Comparison of ENCODE assay signal across 1 mouse cellular context in the genomic region with DNA sequence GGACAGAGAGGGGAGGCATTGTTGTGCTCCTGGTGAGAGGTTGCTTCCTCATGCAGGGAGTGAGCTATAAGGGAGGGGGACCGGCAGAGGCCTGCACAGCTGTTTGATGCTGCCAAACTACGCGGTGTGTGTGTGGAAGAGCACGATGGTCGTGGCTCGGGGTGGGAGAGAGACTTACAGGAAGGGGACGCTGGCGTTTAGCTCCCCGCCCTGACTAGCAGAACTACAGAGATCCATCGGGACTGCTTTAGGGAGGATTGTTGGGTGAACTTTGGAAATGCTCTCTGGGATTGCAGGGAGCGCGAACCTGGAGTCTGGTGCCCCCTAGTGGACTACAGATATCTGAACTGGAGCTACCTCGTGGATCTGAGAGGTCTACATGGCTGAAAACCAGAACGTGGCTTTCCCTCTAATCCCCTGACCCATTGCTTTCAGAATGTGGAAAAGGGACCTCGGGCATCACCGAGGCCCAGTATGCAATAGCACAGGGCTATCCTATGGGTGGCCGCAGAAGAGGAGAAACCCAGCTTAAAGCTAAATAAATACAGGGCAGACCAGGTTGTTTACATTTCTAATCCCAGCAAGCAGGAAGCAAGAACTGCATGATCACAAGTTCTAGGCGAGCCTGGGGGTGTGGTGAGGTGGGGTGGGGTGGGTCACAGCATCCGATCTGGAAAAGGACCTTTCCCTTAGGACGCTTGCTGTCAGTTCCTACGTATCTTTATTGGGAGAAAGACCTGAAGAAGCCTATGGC.
TF ChIP-seq lines count a peak whose summit lies in the region.

No protein-coding gene starts in this region.

TF ChIP-seq in CH12.LX, 34 proteins besides CTCF, POLR2A, EP300 and RAD21 (continued from another document):
- TF ChIP-seq USF1 (IDR thresholded peaks at IDR 0.05; ENCODE audit: low read depth, low read length) (no peak), MYC (IDR thresholded peaks at IDR 0.05; ENCODE audit: low read depth, low read length) (0 out of 2 replicates have a peak, but pooled peaks have one; percentile 60), CHD2 (IDR thresholded peaks at IDR 0.05; ENCODE audit: low read length) (no peak), ZMIZ1 (IDR thresholded peaks at IDR 0.05; ENCODE audit: low read depth, low read length) (no peak), MAX (IDR thresholded peaks at IDR 0.05; ENCODE audit: low read length) (0 out of 2 replicates have a peak, but pooled peaks have one; percentile 30), MXI1 (IDR thresholded peaks at IDR 0.05; ENCODE audit: low read depth, low read length) (no peak), GABPA (IDR thresholded peaks at IDR 0.05; ENCODE audit: insufficient replicate concordance, low read depth, low read length) (no peak), BHLHE40 (IDR thresholded peaks at IDR 0.05; ENCODE audit: low read depth, low read length) (no peak)
TF ChIP-seq in CH12.LX: peak in this region for 3.
